Comparison of ENCODE assay signal across 11 mouse cellular contexts in the genomic region with DNA sequence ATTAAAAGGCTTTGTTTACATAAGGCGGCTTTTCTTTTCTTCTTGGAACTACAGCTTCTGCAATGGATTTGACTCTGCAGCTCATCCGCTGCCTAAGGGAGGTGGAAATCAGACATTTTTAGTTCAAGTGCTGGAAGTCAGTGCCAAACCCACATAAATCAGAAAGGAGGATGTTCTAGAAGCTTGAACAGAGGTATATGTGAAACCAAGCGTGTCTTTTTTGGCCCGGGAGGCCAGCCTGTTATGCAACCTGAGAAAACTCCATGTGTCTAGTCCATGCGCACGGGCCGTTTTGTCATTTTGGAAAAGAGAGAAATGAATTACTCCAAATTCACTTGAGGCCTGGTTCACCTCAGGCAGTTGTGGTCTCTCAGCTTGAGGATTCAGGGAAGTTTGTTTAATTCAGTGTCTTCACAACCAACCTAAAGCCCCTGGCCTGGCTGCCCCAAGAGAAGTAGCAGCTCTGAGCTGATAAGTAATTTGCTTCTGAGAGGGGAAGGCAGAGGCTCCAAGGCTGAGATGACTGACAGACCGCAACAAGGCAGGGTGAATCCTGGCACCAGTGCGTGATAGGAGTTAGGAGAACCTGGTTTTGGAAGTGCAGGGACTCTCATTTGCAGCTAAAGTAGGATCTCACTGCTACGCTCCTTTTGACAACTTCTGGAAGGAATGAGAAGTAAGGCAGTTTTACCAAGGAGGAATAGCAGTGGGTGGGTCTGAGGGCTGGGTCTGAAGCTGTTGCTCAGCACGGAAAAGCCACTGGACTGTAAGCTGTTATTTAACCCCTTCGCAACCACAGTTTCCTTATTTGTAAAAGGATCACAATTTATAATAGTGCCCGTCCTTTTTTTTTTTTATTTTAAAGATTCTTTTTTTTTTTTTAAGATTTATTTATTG. TPM values are rescaled to one million over a fixed set of nuclear protein-coding genes. Genes with fewer than 3 reads are reported as not detected.
DNase-seq lines count a peak whose midpoint lies in the region; ATAC-seq and TF ChIP-seq lines count a peak whose summit lies in the region.
"Had no signal": no experiment of that assay in that cellular context is flagged by ENCODE, and none has a peak within 500 bp of the region (broad histone marks: within the 10 kb centered on the region; RNA-seq: fewer than 3 reads in every experiment).

No protein-coding gene starts in this region.

- TF ChIP-seq CTCF in liver, postnatal 0 days (IDR thresholded peaks at IDR 0.05; ENCODE audit: low read depth) = no peak

- H3K9me3 ChIP-seq in liver, postnatal 0 days (ENCODE audit: low read length) = no peaks in the 10 kb centered on the region
- H3K9me3 ChIP-seq in liver, embryonic 11.5 days (ENCODE audit: control insufficient read depth, low read length) = no peaks in the 10 kb centered on the region
- no peaks in the 10 kb centered on the region for H3K9me3 ChIP-seq in midbrain, embryonic 10.5 days (replicated peaks)
- H3K9me3 ChIP-seq: embryonic facial prominence, embryonic 12.5 days; liver, embryonic 15.5 days had no signal

- no peaks in the 10 kb centered on the region for H3K36me3 ChIP-seq in liver, postnatal 0 days (replicated peaks; ENCODE audit: insufficient read depth, low read length)
- H3K36me3 ChIP-seq in liver, embryonic 11.5 days (ENCODE audit: control insufficient read depth, insufficient read depth, low read length) = no peaks in the 10 kb centered on the region
- H3K36me3 ChIP-seq in midbrain, embryonic 10.5 days = no peaks in the 10 kb centered on the region
- H3K36me3 ChIP-seq: embryonic facial prominence, embryonic 12.5 days; liver, embryonic 15.5 days had no signal

- peak; percentile 56 to 85 for DNase-seq in adrenal gland, adult (ENCODE audit: inconsistent age in 2 of 2, low spot score in 1 of 2)
- no peak for DNase-seq in adrenal gland, adult 18-20 months (ENCODE audit: low spot score in 2 of 2)
- DNase-seq in liver, postnatal 0 days = no peak
- DNase-seq in liver, embryonic 11.5 days (ENCODE audit: low spot score) = no peak
- DNase-seq in cerebellum, adult 8-10 months = peak; percentile 83
- peak; percentile 53 for DNase-seq in kidney, postnatal 14 days
- no peak for DNase-seq in midbrain, embryonic 10.5 days (ENCODE audit: low spot score)
- no peak for DNase-seq in frontal cortex, postnatal 25 days (ENCODE audit: low spot score in 2 of 2)
- DNase-seq: gastrocnemius, postnatal 36 days had no signal

- H3K27ac ChIP-seq in liver, postnatal 0 days (ENCODE audit: low read depth) = peak overlapping the region; percentile 29; the same call in 1 of the 2 replicates
- H3K27ac ChIP-seq in liver, embryonic 11.5 days (ENCODE audit: low read depth, low read length) = no peak overlapping the region
- H3K27ac ChIP-seq in midbrain, embryonic 10.5 days (replicated peaks) = no peak overlapping the region
- H3K27ac ChIP-seq: embryonic facial prominence, embryonic 12.5 days; liver, embryonic 15.5 days had no signal

- H3K4me1 ChIP-seq in liver, postnatal 0 days (ENCODE audit: insufficient read depth) = peaks cover 15% of the 10 kb centered on the region; the same call in 1 of the 2 replicates
- H3K4me1 ChIP-seq in liver, embryonic 11.5 days (replicated peaks; ENCODE audit: control insufficient read depth, insufficient read depth, low read length) = 0 out of 2 replicates have a peak, but pooled peaks cover 3% of the 10 kb centered on the region
- peaks cover 12% of the 10 kb centered on the region for H3K4me1 ChIP-seq in midbrain, embryonic 10.5 days
- H3K4me1 ChIP-seq: embryonic facial prominence, embryonic 12.5 days had no signal

- WGBS in liver, postnatal 0 days (ENCODE audit: insufficient replicate concordance) = 35% methylated on average over 13 of the region's 13 CpGs
- 63% methylated on average over 13 of the region's 13 CpGs for WGBS in liver, embryonic 11.5 days
- 77% methylated on average over 13 of the region's 13 CpGs for WGBS in midbrain, embryonic 10.5 days

- no peak for TF ChIP-seq EP300 in liver, postnatal 0 days (IDR thresholded peaks at IDR 0.05; ENCODE audit: low read depth)

- H3K27me3 ChIP-seq in liver, postnatal 0 days (ENCODE audit: insufficient read depth, low read length) = no peaks in the 10 kb centered on the region
- no peaks in the 10 kb centered on the region for H3K27me3 ChIP-seq in liver, embryonic 11.5 days (replicated peaks; ENCODE audit: control insufficient read depth, insufficient read depth, low read length)
- H3K27me3 ChIP-seq in midbrain, embryonic 10.5 days (ENCODE audit: low read depth, poor library complexity, severe bottlenecking) = no peaks in the 10 kb centered on the region
- H3K27me3 ChIP-seq: embryonic facial prominence, embryonic 12.5 days; liver, embryonic 15.5 days had no signal

- ATAC-seq in liver, postnatal 0 days = no peak
- no peak for ATAC-seq in liver, embryonic 11.5 days (replicated peaks; ENCODE audit: low FRiP score)

- H3K4me3 ChIP-seq in liver, postnatal 0 days (ENCODE audit: low read depth, low read length) = no peak overlapping the region
- H3K4me3 ChIP-seq in liver, embryonic 11.5 days (ENCODE audit: low read depth, low read length) = no peak overlapping the region
- no peak overlapping the region for H3K4me3 ChIP-seq in midbrain, embryonic 10.5 days
- H3K4me3 ChIP-seq: embryonic facial prominence, embryonic 12.5 days; liver, embryonic 15.5 days had no signal

- peak overlapping the region; percentile 7 for H3K4me2 ChIP-seq in liver, postnatal 0 days (ENCODE audit: low read depth, low read length)
- no peak overlapping the region for H3K4me2 ChIP-seq in liver, embryonic 11.5 days
- H3K4me2 ChIP-seq: embryonic facial prominence, embryonic 12.5 days; liver, embryonic 15.5 days had no signal

- no peak overlapping the region for H3K9ac ChIP-seq in liver, postnatal 0 days (replicated peaks)
- H3K9ac ChIP-seq in liver, embryonic 11.5 days (ENCODE audit: low read depth, low read length) = no peak overlapping the region
- H3K9ac ChIP-seq: embryonic facial prominence, embryonic 12.5 days; liver, embryonic 15.5 days had no signal

RNA-seq across cellular contexts. Expression of gene Cyfip2, which starts 13.5 kb away (rescaled TPM):
- total RNA-seq in adrenal gland, adult 18-20 months (2021) = 10 to 100 TPM; 55.9 to 77.0 TPM
- 4.8 and 6.1 TPM in 2 replicates for polyA plus RNA-seq in liver, postnatal 0 days (2015; fragmentation: Nextera tagmentation; extraction: Ambion mirVana)
- polyA plus RNA-seq in liver, embryonic 11.5 days (2014; fragmentation: Nextera tagmentation; extraction: Ambion mirVana) = 8.7 and 8.9 TPM in 2 replicates
- 20.4 and 27.9 TPM in 2 replicates for polyA plus RNA-seq in midbrain, embryonic 10.5 days (2016; fragmentation: Nextera tagmentation; extraction: Ambion mirVana)

Comparison
In these comparisons a context has a peak if more than half of its experiments do, and no peak if none do; other contexts are left out.
1. DNase-seq: peak in adrenal gland, adult (2 of 2), cerebellum, adult 8-10 months (single experiment) and kidney, postnatal 14 days (single experiment); none in adrenal gland, adult 18-20 months (0 of 2), liver, postnatal 0 days (single experiment), liver, embryonic 11.5 days (single experiment), midbrain, embryonic 10.5 days (single experiment) and frontal cortex, postnatal 25 days (0 of 2).